Mouse (Mus musculus) midbrain, embryonic 15.5 days (tissue): Measurements from ENCODE around the gene Ankrd28. TPM values are rescaled to one million over a fixed set of nuclear protein-coding genes. Genes with fewer than 3 reads are reported as not detected.

ENCODE experiments used
- ATAC-seq: fragments of 200-750 bp; cut with Nextera tagmentation; replicated peaks from 2 replicates; pipeline ENCODE4 v1.8.0; 2017; ENCODE audit warnings: moderate TSS enrichment
- H3K27ac ChIP-seq: fragments of 300-500 bp; sonication (generic); 2 replicates; pipeline ENCODE4 v1.5.1; 2015; ENCODE audit warnings: mild to moderate bottlenecking, inconsistent platforms
- H3K27me3 ChIP-seq: fragments of 300-500 bp; sonication (generic); replicated peaks from 2 replicates; pipeline ENCODE4 v1.6.1; 2015; ENCODE audit warnings: inconsistent platforms
- H3K36me3 ChIP-seq: fragments of 300-500 bp; sonication (generic); replicated peaks from 2 replicates; pipeline ENCODE4 v1.6.1; 2015; ENCODE audit warnings: inconsistent platforms
- H3K4me1 ChIP-seq: fragments of 300-500 bp; sonication (generic); 2 replicates; pipeline ENCODE4 v1.6.1; 2015; ENCODE audit warnings: inconsistent platforms
- H3K4me2 ChIP-seq: fragments of 300-500 bp; sonication (generic); 2 replicates; pipeline ENCODE4 v1.6.1; 2015; ENCODE audit warnings: inconsistent platforms, mild to moderate bottlenecking, moderate library complexity
- H3K4me3 ChIP-seq: fragments of 300-500 bp; sonication (generic); 2 replicates; pipeline ENCODE4 v1.5.1; 2015; ENCODE audit warnings: mild to moderate bottlenecking, inconsistent platforms
- H3K9ac ChIP-seq: fragments of 300-500 bp; sonication (generic); 2 replicates; pipeline ENCODE4 v1.6.1; 2015; ENCODE audit warnings: mild to moderate bottlenecking, inconsistent platforms
- H3K9me3 ChIP-seq: fragments of 300-500 bp; sonication (generic); 2 replicates; pipeline ENCODE4 v1.6.1; 2016; ENCODE audit warnings: inconsistent platforms
- WGBS: fragments of 180-500 bp; shearing (Covaris S2); methylation state at CpG from one replicate; pipeline ENCODE4 v1.1.7; 2015; ENCODE audit warnings: mixed read lengths; 5-methylcytosine and 5-hydroxymethylcytosine counted together
- polyA plus RNA-seq: library from polyadenylated mRNA; unstranded; fragments of >200 nt; fragmentation: Nextera tagmentation; extraction: Ambion mirVana; gene quantifications from 2 replicates; pipeline ENCODE4 v1.2.1, GENCODE M21; 2015

The Ankrd28 gene
- polyA plus RNA-seq, 1 experiment from 2014 or later = 10.3 TPM

GRCm38 (mm10) chr14:31651206-31651605 is 179.2 kb downstream of the Ankrd28 start:
- ATAC-seq = no peak
- Histone ChIP-seq H3K4me3 (no peak overlapping the region), H3K4me2 (no peak overlapping the region), H3K4me1 (no peaks in the 10 kb centered on the region), H3K36me3 (no peaks in the 10 kb centered on the region), H3K27me3 (no peaks in the 10 kb centered on the region), H3K9ac (no peak overlapping the region), H3K27ac (no peak overlapping the region), H3K9me3 (no peaks in the 10 kb centered on the region)
- 90% methylated on average over 7 of the region's 7 CpGs for WGBS

GRCm38 (mm10) chr14:31650347-31650746 is 180.1 kb downstream of the Ankrd28 start:
- H3K27ac ChIP-seq = no peak overlapping the region
- H3K27me3 ChIP-seq = no peaks in the 10 kb centered on the region
- no peaks in the 10 kb centered on the region for H3K4me1 ChIP-seq
- WGBS = over 99% methylated on average over 3 of the region's 3 CpGs
- H3K36me3 ChIP-seq = no peaks in the 10 kb centered on the region
- H3K9ac ChIP-seq = no peak overlapping the region
- H3K4me2 ChIP-seq = no peak overlapping the region
- no peak overlapping the region for H3K4me3 ChIP-seq
- H3K9me3 ChIP-seq = no peaks in the 10 kb centered on the region
- ATAC-seq = no peak

Other genes with a start within 250 kb of the Ankrd28 start
- gene Colq, start 239.3 kb downstream of the Ankrd28 start, polyA plus RNA-seq = not detected in 2 replicates
- 0.63 and 1.2 TPM in 2 replicates for gene Gm49387, start 189.8 kb downstream of the Ankrd28 start, polyA plus RNA-seq
- gene Btd, start 189.6 kb downstream of the Ankrd28 start, polyA plus RNA-seq = 13.8 and 16.2 TPM in 2 replicates
- gene Hacl1, start 189.4 kb downstream of the Ankrd28 start, polyA plus RNA-seq = 6.2 and 8.4 TPM in 2 replicates
- gene Galnt15, start 198.3 kb upstream of the Ankrd28 start, polyA plus RNA-seq = 0.40 and 0.46 TPM in 2 replicates